Mouse (Mus musculus) embryonic facial prominence, embryonic 10.5 days (tissue): Measurements from ENCODE around the gene 4932438H23Rik. TPM values are rescaled to one million over a fixed set of nuclear protein-coding genes. Genes with fewer than 3 reads are reported as not detected.
A peak's percentile ranks its signal among the peaks of the same experiment; 100 is the strongest.
"Not testable (repeated sequence)": the region's sequence is repeated elsewhere in the genome, so short reads cannot be mapped to it uniquely, and the experiment has no call there.

Experiments used
- DNase-seq: peaks from one replicate; pipeline ENCODE4 v3.0.0-alpha.2; 2017; ENCODE audit warnings: low spot score
- H3K27ac ChIP-seq: fragments of 300-500 bp; sonication (generic); replicated peaks from 2 replicates; pipeline ENCODE4 v1.5.1; 2016; ENCODE audit warnings: mild to moderate bottlenecking
- H3K27me3 ChIP-seq: fragments of 300-500 bp; sonication (generic); replicated peaks from 2 replicates; pipeline ENCODE4 v1.6.1; 2016; ENCODE audit warnings: low read depth, mild to moderate bottlenecking; ENCODE audit not compliant: poor library complexity, severe bottlenecking
- H3K36me3 ChIP-seq: fragments of 300-500 bp; sonication (generic); replicated peaks from 2 replicates; pipeline ENCODE4 v1.6.1; 2016; ENCODE audit warnings: mild to moderate bottlenecking, moderate library complexity
- H3K4me1 ChIP-seq: fragments of 300-500 bp; sonication (generic); 2 replicates; pipeline ENCODE4 v1.6.1; 2016
- H3K4me3 ChIP-seq: fragments of 300-500 bp; sonication (generic); 2 replicates; pipeline ENCODE4 v1.5.1; 2016; ENCODE audit warnings: mild to moderate bottlenecking, moderate library complexity
- H3K9me3 ChIP-seq: fragments of 300-500 bp; sonication (generic); 2 replicates; pipeline ENCODE4 v1.6.1; 2016; ENCODE audit warnings: mild to moderate bottlenecking
- WGBS: fragments of 180-500 bp; shearing (Covaris S2); methylation state at CpG from one replicate; pipeline ENCODE4 v1.1.7; 2016; 5-methylcytosine and 5-hydroxymethylcytosine counted together
- polyA plus RNA-seq: library from polyadenylated mRNA; unstranded; fragments of >200 nt; fragmentation: Nextera tagmentation; extraction: Ambion mirVana; gene quantifications from 2 replicates; pipeline ENCODE4 v1.2.1, GENCODE M21; 2016

Gene 4932438H23Rik
- polyA plus RNA-seq, 1 experiment from 2014 or later, result not detected

- H3K4me3 ChIP-seq, result no peak overlapping the region
- no peaks in the 10 kb centered on the region for H3K9me3 ChIP-seq
- no peak for DNase-seq
- 89% methylated on average over 4 of the region's 4 CpGs for WGBS
- no peaks in the 10 kb centered on the region for H3K36me3 ChIP-seq
- peaks cover 8% of the 10 kb centered on the region; the same call in 1 of the 2 replicates for H3K4me1 ChIP-seq
- peaks cover 17% of the 10 kb centered on the region; the same call in 1 of the 2 replicates for H3K27me3 ChIP-seq
- H3K27ac ChIP-seq, result no peak overlapping the region
Measured at GRCm38 (mm10) chr16:91096984-91097506, 2.1 kb upstream of the 4932438H23Rik start.

- no peaks in the 10 kb centered on the region for H3K9me3 ChIP-seq
- H3K4me1 ChIP-seq, result peaks cover 8% of the 10 kb centered on the region; the same call in 1 of the 2 replicates
- WGBS, result 91% methylated on average over 2 of the region's 2 CpGs
- H3K27me3 ChIP-seq, result peaks cover 17% of the 10 kb centered on the region; the same call in 1 of the 2 replicates
- H3K36me3 ChIP-seq, result no peaks in the 10 kb centered on the region
- no peak overlapping the region for H3K4me3 ChIP-seq
- no peak for DNase-seq
- H3K27ac ChIP-seq, result no peak overlapping the region
Measured at GRCm38 (mm10) chr16:91096016-91096415, 1.1 kb upstream of the 4932438H23Rik start.

- 61% methylated on average over 4 of the region's 4 CpGs for WGBS
- peaks cover 9% of the 10 kb centered on the region; the same call in 1 of the 2 replicates for H3K27me3 ChIP-seq
- no peak for DNase-seq
- no peaks in the 10 kb centered on the region for H3K9me3 ChIP-seq
- H3K4me3 ChIP-seq, result no peak overlapping the region
- peaks cover 4% of the 10 kb centered on the region; the same call in 1 of the 2 replicates for H3K4me1 ChIP-seq
- no peak overlapping the region for H3K27ac ChIP-seq
- H3K36me3 ChIP-seq, result no peaks in the 10 kb centered on the region
Measured at GRCm38 (mm10) chr16:91086642-91087306, 8.1 kb downstream of the 4932438H23Rik start.

GRCm38 (mm10) chr16:91085239-91085825 is 9.6 kb downstream of the 4932438H23Rik start:
- no peak overlapping the region for H3K4me3 ChIP-seq
- peaks cover 4% of the 10 kb centered on the region; the same call in 1 of the 2 replicates for H3K4me1 ChIP-seq
- H3K36me3 ChIP-seq, result no peaks in the 10 kb centered on the region
- DNase-seq, result no peak
- 66% methylated on average over 17 of the region's 17 CpGs for WGBS
- H3K27me3 ChIP-seq, result peaks cover 17% of the 10 kb centered on the region; the same call in 1 of the 2 replicates
- no peaks in the 10 kb centered on the region for H3K9me3 ChIP-seq
- no peak overlapping the region for H3K27ac ChIP-seq

- peaks cover 17% of the 10 kb centered on the region; the same call in 1 of the 2 replicates for H3K27me3 ChIP-seq
- no peak for DNase-seq
- 88% methylated on average over 21 of the region's 21 CpGs for WGBS
- H3K4me1 ChIP-seq, result peaks cover 4% of the 10 kb centered on the region; the same call in 1 of the 2 replicates
- no peaks in the 10 kb centered on the region for H3K36me3 ChIP-seq
- H3K27ac ChIP-seq, result no peak overlapping the region
- no peaks in the 10 kb centered on the region for H3K9me3 ChIP-seq
- H3K4me3 ChIP-seq, result no peak overlapping the region
Measured at GRCm38 (mm10) chr16:91084307-91085238, 10.3 kb downstream of the 4932438H23Rik start.

GRCm38 (mm10) chr16:91083002-91083646 is 11.8 kb downstream of the 4932438H23Rik start:
- H3K36me3 ChIP-seq, result no peaks in the 10 kb centered on the region
- peaks cover 3% of the 10 kb centered on the region; the same call in 1 of the 2 replicates for H3K9me3 ChIP-seq
- H3K27me3 ChIP-seq, result peaks cover 17% of the 10 kb centered on the region; the same call in 1 of the 2 replicates
- H3K4me1 ChIP-seq, result peaks cover 4% of the 10 kb centered on the region; the same call in 1 of the 2 replicates
- WGBS, result 70% methylated on average over 4 of the region's 4 CpGs
- no peak overlapping the region for H3K27ac ChIP-seq
- H3K4me3 ChIP-seq, result no peak overlapping the region
- DNase-seq, result no peak

- Histone ChIP-seq H3K27ac (no peak overlapping the region), H3K27me3 (peaks cover 17% of the 10 kb centered on the region; the same call in 1 of the 2 replicates), H3K36me3 (no peaks in the 10 kb centered on the region), H3K4me1 (peaks cover 4% of the 10 kb centered on the region; the same call in 1 of the 2 replicates), H3K9me3 (peaks cover 5% of the 10 kb centered on the region; the same call in 1 of the 2 replicates), H3K4me3 (no peak overlapping the region)
- WGBS, result 25% methylated on average over 12 of the region's 12 CpGs
- peak; percentile 68 for DNase-seq
Measured at GRCm38 (mm10) chr16:91081508-91081907, 13.4 kb downstream of the 4932438H23Rik start.

GRCm38 (mm10) chr16:91076180-91076579 is 18.7 kb downstream of the 4932438H23Rik start:
- peaks cover under 1% of the 10 kb centered on the region; the same call in 1 of the 2 replicates for H3K4me1 ChIP-seq
- H3K27ac ChIP-seq, result no peak overlapping the region
- DNase-seq, result no peak
- H3K36me3 ChIP-seq, result no peaks in the 10 kb centered on the region
- WGBS, result 79% methylated on average over 5 of the region's 5 CpGs
- peaks cover 12% of the 10 kb centered on the region for H3K27me3 ChIP-seq
- H3K4me3 ChIP-seq, result no peak overlapping the region
- H3K9me3 ChIP-seq, result peaks cover 5% of the 10 kb centered on the region; the same call in 1 of the 2 replicates

GRCm38 (mm10) chr16:91075423-91075822 is 19.5 kb downstream of the 4932438H23Rik start:
- H3K27ac ChIP-seq, H3K36me3 ChIP-seq, H3K4me1 ChIP-seq, H3K9me3 ChIP-seq, DNase-seq, H3K4me3 ChIP-seq: not testable (repeated sequence)
- H3K27me3 ChIP-seq, result peaks cover 14% of the 10 kb centered on the region
- WGBS, result 87% methylated on average over 8 of the region's 8 CpGs

- H3K4me1 ChIP-seq, result peaks cover 11% of the 10 kb centered on the region
- no peaks in the 10 kb centered on the region for H3K36me3 ChIP-seq
- DNase-seq, result peak; percentile 85
- no peak overlapping the region for H3K27ac ChIP-seq
- 0 out of 2 replicates have a peak overlapping the region, but pooled peaks have one; percentile 21 for H3K4me3 ChIP-seq
- H3K27me3 ChIP-seq, result peaks cover 18% of the 10 kb centered on the region
- peaks cover 4% of the 10 kb centered on the region; the same call in 1 of the 2 replicates for H3K9me3 ChIP-seq
- 39% methylated on average over 24 of the region's 24 CpGs for WGBS
Measured at GRCm38 (mm10) chr16:91073163-91073892, 21.6 kb downstream of the 4932438H23Rik start.

GRCm38 (mm10) chr16:91072256-91072655 is 22.7 kb downstream of the 4932438H23Rik start:
- Histone ChIP-seq H3K4me3 (no peak overlapping the region), H3K4me1 (peaks cover 11% of the 10 kb centered on the region), H3K27ac (no peak overlapping the region), H3K9me3 (no peaks in the 10 kb centered on the region), H3K27me3 (peaks cover 18% of the 10 kb centered on the region), H3K36me3 (no peaks in the 10 kb centered on the region)
- DNase-seq, result no peak
- WGBS, result 95% methylated on average over 1 of the region's 1 CpGs
